Mouse (Mus musculus) mesoderm, embryonic 11.5 days (tissue): Measurements from ENCODE around the gene Ptprb.

Experiments
- DNase-seq: peaks from one replicate; pipeline ENCODE4 v3.0.0-alpha.2; 2012; ENCODE audit warnings: low read depth, low spot score

Gene Ptprb

GRCm38 (mm10) chr10:116374111-116374510, 98.8 kb downstream of the Ptprb start:
- DNase-seq, result no peak

- no peak for DNase-seq
Observed at GRCm38 (mm10) chr10:116376853-116377252, 101.5 kb downstream of the Ptprb start.

GRCm38 (mm10) chr10:116382826-116383685, 107.7 kb downstream of the Ptprb start:
- DNase-seq, result no peak

GRCm38 (mm10) chr10:116384401-116384800, 109.1 kb downstream of the Ptprb start:
- DNase-seq, result no peak

GRCm38 (mm10) chr10:116386391-116386885, 111.1 kb downstream of the Ptprb start:
- no peak for DNase-seq

- peak; percentile 33 for DNase-seq
Observed at GRCm38 (mm10) chr10:116388840-116389239, 113.5 kb downstream of the Ptprb start.

- DNase-seq, result no peak
Observed at GRCm38 (mm10) chr10:116393790-116394475, 118.6 kb downstream of the Ptprb start.

- no peak for DNase-seq
Observed at GRCm38 (mm10) chr10:116394585-116394984, 119.3 kb downstream of the Ptprb start.

- no peak for DNase-seq
Observed at GRCm38 (mm10) chr10:116396279-116396678, 121.0 kb downstream of the Ptprb start.

- DNase-seq, result no peak
Observed at GRCm38 (mm10) chr10:116396966-116397365, 121.6 kb downstream of the Ptprb start.

GRCm38 (mm10) chr10:116397573-116397972, 122.2 kb downstream of the Ptprb start:
- peak; percentile 24 for DNase-seq

- peak; percentile 22 for DNase-seq
Observed at GRCm38 (mm10) chr10:116397973-116398372, 122.7 kb downstream of the Ptprb start.

- no peak for DNase-seq
Observed at GRCm38 (mm10) chr10:116402742-116403425, 127.6 kb downstream of the Ptprb start.

- no peak for DNase-seq
Observed at GRCm38 (mm10) chr10:116403679-116404078, 128.4 kb downstream of the Ptprb start.

GRCm38 (mm10) chr10:116405011-116405410, 129.7 kb downstream of the Ptprb start:
- no peak for DNase-seq

GRCm38 (mm10) chr10:116407684-116408359, 132.5 kb downstream of the Ptprb start:
- no peak for DNase-seq

GRCm38 (mm10) chr10:116410826-116411225, 135.5 kb downstream of the Ptprb start:
- no peak for DNase-seq

- peak; percentile 34 for DNase-seq
Observed at GRCm38 (mm10) chr10:116416142-116416541, 140.8 kb downstream of the Ptprb start.

- DNase-seq, result no peak
Observed at GRCm38 (mm10) chr10:116416726-116417125, 141.4 kb downstream of the Ptprb start.

- no peak for DNase-seq
Observed at GRCm38 (mm10) chr10:116418121-116418726, 142.9 kb downstream of the Ptprb start.

- DNase-seq, result no peak
Observed at GRCm38 (mm10) chr10:116420976-116421375, 145.7 kb downstream of the Ptprb start.
